Mouse (Mus musculus): ENCODE data around the gene Rpl27a. TPM values are rescaled to one million over a fixed set of nuclear protein-coding genes. Genes with fewer than 3 reads are reported as not detected.

Rpl27a gene
- polyA plus RNA-seq, 1 experiment from 2014 or later, result 124 TPM

- ATAC-seq (ENCODE audit: low FRiP score), result no peak
- H3K9ac ChIP-seq (ENCODE audit: low read depth, low read length), result no peak overlapping the region
- H3K27me3 ChIP-seq (ENCODE audit: control insufficient read depth, insufficient read depth, low read length), result no peaks in the 10 kb centered on the region
- no peak overlapping the region for H3K27ac ChIP-seq (ENCODE audit: low read depth, low read length)
- WGBS, result 86% methylated on average over 5 of the region's 5 CpGs
- H3K4me2 ChIP-seq (replicated peaks; ENCODE audit: low read depth, low read length), result no peak overlapping the region
- no peak overlapping the region for H3K4me3 ChIP-seq (ENCODE audit: low read depth, low read length)
- H3K9me3 ChIP-seq (ENCODE audit: control insufficient read depth, low read length), result no peaks in the 10 kb centered on the region
- no peaks in the 10 kb centered on the region for H3K36me3 ChIP-seq (ENCODE audit: control insufficient read depth, insufficient read depth, low read length)
- DNase-seq (ENCODE audit: low spot score), result no peak
- H3K4me1 ChIP-seq (replicated peaks; ENCODE audit: control insufficient read depth, insufficient read depth, low read length), result no peaks in the 10 kb centered on the region
Observed at GRCm38 (mm10) chr7:109544792-109545191, 25.8 kb downstream of the Rpl27a start.

GRCm38 (mm10) chr7:109545255-109545993 is 26.5 kb downstream of the Rpl27a start:
- Histone ChIP-seq H3K9ac (ENCODE audit: low read depth, low read length) (no peak overlapping the region), H3K9me3 (ENCODE audit: control insufficient read depth, low read length) (no peaks in the 10 kb centered on the region), H3K4me2 (replicated peaks; ENCODE audit: low read depth, low read length) (no peak overlapping the region), H3K4me1 (replicated peaks; ENCODE audit: control insufficient read depth, insufficient read depth, low read length) (no peaks in the 10 kb centered on the region), H3K4me3 (ENCODE audit: low read depth, low read length) (no peak overlapping the region), H3K27ac (ENCODE audit: low read depth, low read length) (no peak overlapping the region), H3K27me3 (ENCODE audit: control insufficient read depth, insufficient read depth, low read length) (no peaks in the 10 kb centered on the region), H3K36me3 (ENCODE audit: control insufficient read depth, insufficient read depth, low read length) (no peaks in the 10 kb centered on the region)
- DNase-seq (ENCODE audit: low spot score) (no peak), ATAC-seq (ENCODE audit: low FRiP score) (no peak)
- 83% methylated on average over 10 of the region's 10 CpGs for WGBS

- Histone ChIP-seq H3K9ac (ENCODE audit: low read depth, low read length) (no peak overlapping the region), H3K4me1 (replicated peaks; ENCODE audit: control insufficient read depth, insufficient read depth, low read length) (no peaks in the 10 kb centered on the region), H3K36me3 (ENCODE audit: control insufficient read depth, insufficient read depth, low read length) (no peaks in the 10 kb centered on the region), H3K4me3 (ENCODE audit: low read depth, low read length) (no peak overlapping the region), H3K27ac (ENCODE audit: low read depth, low read length) (no peak overlapping the region), H3K9me3 (ENCODE audit: control insufficient read depth, low read length) (no peaks in the 10 kb centered on the region), H3K4me2 (replicated peaks; ENCODE audit: low read depth, low read length) (no peak overlapping the region), H3K27me3 (ENCODE audit: control insufficient read depth, insufficient read depth, low read length) (no peaks in the 10 kb centered on the region)
- DNase-seq (ENCODE audit: low spot score) (no peak), ATAC-seq (ENCODE audit: low FRiP score) (no peak)
- 82% methylated on average over 2 of the region's 2 CpGs for WGBS
Observed at GRCm38 (mm10) chr7:109546186-109546585, 27.2 kb downstream of the Rpl27a start.

GRCm38 (mm10) chr7:109546726-109547125 is 27.8 kb downstream of the Rpl27a start:
- ATAC-seq (ENCODE audit: low FRiP score) (no peak), DNase-seq (ENCODE audit: low spot score) (no peak)
- H3K36me3 ChIP-seq (ENCODE audit: control insufficient read depth, insufficient read depth, low read length), result no peaks in the 10 kb centered on the region
- H3K27ac ChIP-seq (ENCODE audit: low read depth, low read length), result no peak overlapping the region
- H3K4me1 ChIP-seq (replicated peaks; ENCODE audit: control insufficient read depth, insufficient read depth, low read length), result no peaks in the 10 kb centered on the region
- 94% methylated on average over 5 of the region's 5 CpGs for WGBS
- no peaks in the 10 kb centered on the region for H3K27me3 ChIP-seq (ENCODE audit: control insufficient read depth, insufficient read depth, low read length)
- H3K4me3 ChIP-seq (ENCODE audit: low read depth, low read length), result no peak overlapping the region
- H3K4me2 ChIP-seq (replicated peaks; ENCODE audit: low read depth, low read length), result no peak overlapping the region
- H3K9me3 ChIP-seq (ENCODE audit: control insufficient read depth, low read length), result no peaks in the 10 kb centered on the region
- no peak overlapping the region for H3K9ac ChIP-seq (ENCODE audit: low read depth, low read length)

GRCm38 (mm10) chr7:109559536-109559935 is 40.6 kb downstream of the Rpl27a start:
- H3K36me3 ChIP-seq (ENCODE audit: control insufficient read depth, insufficient read depth, low read length), result no peaks in the 10 kb centered on the region
- no peak overlapping the region for H3K9ac ChIP-seq (ENCODE audit: low read depth, low read length)
- H3K9me3 ChIP-seq (ENCODE audit: control insufficient read depth, low read length), result no peaks in the 10 kb centered on the region
- 55% methylated on average over 6 of the region's 6 CpGs for WGBS
- H3K4me3 ChIP-seq (ENCODE audit: low read depth, low read length), result no peak overlapping the region
- no peak overlapping the region for H3K27ac ChIP-seq (ENCODE audit: low read depth, low read length)
- no peak for ATAC-seq (ENCODE audit: low FRiP score)
- H3K4me2 ChIP-seq (replicated peaks; ENCODE audit: low read depth, low read length), result no peak overlapping the region
- no peak for DNase-seq (ENCODE audit: low spot score)
- no peaks in the 10 kb centered on the region for H3K4me1 ChIP-seq (replicated peaks; ENCODE audit: control insufficient read depth, insufficient read depth, low read length)
- H3K27me3 ChIP-seq (ENCODE audit: control insufficient read depth, insufficient read depth, low read length), result no peaks in the 10 kb centered on the region

- Histone ChIP-seq H3K9me3 (ENCODE audit: control insufficient read depth, low read length) (no peaks in the 10 kb centered on the region), H3K4me3 (ENCODE audit: low read depth, low read length) (no peak overlapping the region), H3K27me3 (ENCODE audit: control insufficient read depth, insufficient read depth, low read length) (no peaks in the 10 kb centered on the region), H3K9ac (ENCODE audit: low read depth, low read length) (no peak overlapping the region), H3K36me3 (ENCODE audit: control insufficient read depth, insufficient read depth, low read length) (no peaks in the 10 kb centered on the region), H3K27ac (ENCODE audit: low read depth, low read length) (no peak overlapping the region), H3K4me1 (replicated peaks; ENCODE audit: control insufficient read depth, insufficient read depth, low read length) (no peaks in the 10 kb centered on the region), H3K4me2 (replicated peaks; ENCODE audit: low read depth, low read length) (no peak overlapping the region)
- DNase-seq (ENCODE audit: low spot score), result no peak
- ATAC-seq (ENCODE audit: low FRiP score), result no peak
- WGBS, result 75% methylated on average over 8 of the region's 8 CpGs
Observed at GRCm38 (mm10) chr7:109561466-109562153, 42.7 kb downstream of the Rpl27a start.

GRCm38 (mm10) chr7:109562154-109562599 is 43.2 kb downstream of the Rpl27a start:
- DNase-seq (ENCODE audit: low spot score) (no peak), ATAC-seq (ENCODE audit: low FRiP score) (no peak)
- Histone ChIP-seq H3K27ac (ENCODE audit: low read depth, low read length) (no peak overlapping the region), H3K4me3 (ENCODE audit: low read depth, low read length) (no peak overlapping the region), H3K9ac (ENCODE audit: low read depth, low read length) (no peak overlapping the region), H3K27me3 (ENCODE audit: control insufficient read depth, insufficient read depth, low read length) (no peaks in the 10 kb centered on the region), H3K4me1 (replicated peaks; ENCODE audit: control insufficient read depth, insufficient read depth, low read length) (no peaks in the 10 kb centered on the region), H3K9me3 (ENCODE audit: control insufficient read depth, low read length) (no peaks in the 10 kb centered on the region), H3K4me2 (replicated peaks; ENCODE audit: low read depth, low read length) (no peak overlapping the region), H3K36me3 (ENCODE audit: control insufficient read depth, insufficient read depth, low read length) (no peaks in the 10 kb centered on the region)
- WGBS, result 51% methylated on average over 4 of the region's 4 CpGs

GRCm38 (mm10) chr7:109562676-109563075 is 43.7 kb downstream of the Rpl27a start:
- no peak for ATAC-seq (ENCODE audit: low FRiP score)
- H3K4me2 ChIP-seq (replicated peaks; ENCODE audit: low read depth, low read length), result no peak overlapping the region
- no peak overlapping the region for H3K9ac ChIP-seq (ENCODE audit: low read depth, low read length)
- H3K27ac ChIP-seq (ENCODE audit: low read depth, low read length), result no peak overlapping the region
- H3K9me3 ChIP-seq (ENCODE audit: control insufficient read depth, low read length), result no peaks in the 10 kb centered on the region
- 51% methylated on average over 5 of the region's 5 CpGs for WGBS
- no peak overlapping the region for H3K4me3 ChIP-seq (ENCODE audit: low read depth, low read length)
- no peaks in the 10 kb centered on the region for H3K27me3 ChIP-seq (ENCODE audit: control insufficient read depth, insufficient read depth, low read length)
- H3K4me1 ChIP-seq (replicated peaks; ENCODE audit: control insufficient read depth, insufficient read depth, low read length), result no peaks in the 10 kb centered on the region
- DNase-seq (ENCODE audit: low spot score), result no peak
- H3K36me3 ChIP-seq (ENCODE audit: control insufficient read depth, insufficient read depth, low read length), result no peaks in the 10 kb centered on the region

Measured in hindbrain, embryonic 11.5 days (tissue).